Mouse (Mus musculus) midbrain, embryonic 12.5 days (tissue): ENCODE results near the gene Ablim1. TPM values are rescaled to one million over a fixed set of nuclear protein-coding genes. Genes with fewer than 3 reads are reported as not detected.
A peak's percentile ranks its signal among the peaks of the same experiment; 100 is the strongest.

Experiments
- ATAC-seq: fragments of 200-750 bp; cut with Nextera tagmentation; 2 replicates; pipeline ENCODE4 v1.8.0; 2017; ENCODE audit warnings: low read depth, moderate TSS enrichment, moderate library complexity; ENCODE audit not compliant: low FRiP score
- H3K27ac ChIP-seq: fragments of 300-500 bp; sonication (generic); replicated peaks from 2 replicates; pipeline ENCODE4 v1.5.1; 2016; ENCODE audit warnings: mild to moderate bottlenecking
- H3K27me3 ChIP-seq: fragments of 300-500 bp; sonication (generic); 2 replicates; pipeline ENCODE4 v1.6.1; 2016; ENCODE audit warnings: mild to moderate bottlenecking
- H3K36me3 ChIP-seq: fragments of 300-500 bp; sonication (generic); 2 replicates; pipeline ENCODE4 v1.6.1; 2016
- H3K4me1 ChIP-seq: fragments of 300-500 bp; sonication (generic); 2 replicates; pipeline ENCODE4 v1.6.1; 2016
- H3K4me2 ChIP-seq: fragments of 300-500 bp; sonication (generic); replicated peaks from 2 replicates; pipeline ENCODE4 v1.6.1; 2016; ENCODE audit warnings: mild to moderate bottlenecking, moderate library complexity
- H3K4me3 ChIP-seq: fragments of 300-500 bp; sonication (generic); 2 replicates; pipeline ENCODE4 v1.5.1; 2016; ENCODE audit warnings: mild to moderate bottlenecking
- H3K9ac ChIP-seq: fragments of 300-500 bp; sonication (generic); replicated peaks from 2 replicates; pipeline ENCODE4 v1.6.1; 2016; ENCODE audit warnings: mild to moderate bottlenecking, moderate library complexity
- H3K9me3 ChIP-seq: fragments of 300-500 bp; sonication (generic); 2 replicates; pipeline ENCODE4 v1.6.1; 2016; ENCODE audit warnings: mild to moderate bottlenecking
- WGBS: fragments of 180-500 bp; shearing (Covaris S2); methylation state at CpG from one replicate; pipeline ENCODE4 v1.1.7; 2016; 5-methylcytosine and 5-hydroxymethylcytosine counted together
- polyA plus RNA-seq: library from polyadenylated mRNA; unstranded; fragments of >200 nt; fragmentation: Nextera tagmentation; extraction: Ambion mirVana; gene quantifications from 2 replicates; pipeline ENCODE4 v1.2.1, GENCODE M21; 2016

The Ablim1 gene
- polyA plus RNA-seq, 1 experiment from 2014 or later: 24.0 TPM

DNA sequence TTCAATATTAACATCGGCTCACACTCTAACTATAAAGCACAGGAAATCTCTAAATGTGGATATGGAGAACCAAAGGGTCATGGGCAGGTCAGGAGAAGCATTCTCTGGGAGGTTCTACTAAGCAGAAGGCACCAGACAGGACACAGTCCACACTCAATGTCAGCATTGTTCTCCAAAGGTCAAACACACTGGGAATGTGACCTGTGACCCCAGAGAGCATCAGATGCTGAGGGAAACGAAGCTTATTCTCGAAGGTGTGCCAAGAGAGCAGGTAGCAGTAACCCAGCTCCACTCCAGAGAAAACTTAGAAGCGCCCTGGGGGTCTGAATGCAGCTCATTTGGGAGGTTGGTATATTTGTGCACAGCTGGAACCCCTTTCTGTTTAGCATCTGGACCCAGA is 233.2 kb downstream of the Ablim1 start:
- no peak for ATAC-seq
- Histone ChIP-seq H3K9me3 (no peaks in the 10 kb centered on the region), H3K4me1 (peaks cover 34% of the 10 kb centered on the region), H3K4me2 (no peak overlapping the region), H3K27me3 (no peaks in the 10 kb centered on the region), H3K27ac (no peak overlapping the region), H3K9ac (no peak overlapping the region), H3K36me3 (no peaks in the 10 kb centered on the region), H3K4me3 (no peak overlapping the region)
- WGBS: 51% methylated on average over 4 of the region's 4 CpGs

DNA sequence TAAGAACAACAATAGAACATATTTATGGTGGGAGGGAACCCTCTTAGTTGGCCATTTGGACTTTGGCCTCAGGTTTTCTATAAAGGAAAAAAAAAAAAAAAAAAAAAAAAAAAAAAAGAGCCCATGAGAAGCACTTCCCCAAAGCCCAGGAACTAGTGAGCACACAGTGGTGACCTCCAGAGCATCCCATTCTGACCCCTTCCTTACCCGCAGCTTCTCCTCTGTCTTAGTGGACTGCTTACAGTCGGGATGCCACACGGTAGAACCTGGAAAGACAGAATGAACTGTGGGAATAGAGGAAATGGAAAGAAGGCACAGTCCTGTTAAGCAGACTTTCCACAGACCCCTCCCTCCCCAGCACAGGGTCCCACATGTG is 235.1 kb downstream of the Ablim1 start:
- H3K4me3 ChIP-seq: no peak overlapping the region
- no peaks in the 10 kb centered on the region for H3K36me3 ChIP-seq
- no peak overlapping the region for H3K9ac ChIP-seq
- H3K9me3 ChIP-seq: no peaks in the 10 kb centered on the region
- H3K27ac ChIP-seq: no peak overlapping the region
- no peak overlapping the region for H3K4me2 ChIP-seq
- H3K4me1 ChIP-seq: peaks cover 34% of the 10 kb centered on the region
- no peaks in the 10 kb centered on the region for H3K27me3 ChIP-seq
- no peak for ATAC-seq
- WGBS: 93% methylated on average over 3 of the region's 3 CpGs

DNA sequence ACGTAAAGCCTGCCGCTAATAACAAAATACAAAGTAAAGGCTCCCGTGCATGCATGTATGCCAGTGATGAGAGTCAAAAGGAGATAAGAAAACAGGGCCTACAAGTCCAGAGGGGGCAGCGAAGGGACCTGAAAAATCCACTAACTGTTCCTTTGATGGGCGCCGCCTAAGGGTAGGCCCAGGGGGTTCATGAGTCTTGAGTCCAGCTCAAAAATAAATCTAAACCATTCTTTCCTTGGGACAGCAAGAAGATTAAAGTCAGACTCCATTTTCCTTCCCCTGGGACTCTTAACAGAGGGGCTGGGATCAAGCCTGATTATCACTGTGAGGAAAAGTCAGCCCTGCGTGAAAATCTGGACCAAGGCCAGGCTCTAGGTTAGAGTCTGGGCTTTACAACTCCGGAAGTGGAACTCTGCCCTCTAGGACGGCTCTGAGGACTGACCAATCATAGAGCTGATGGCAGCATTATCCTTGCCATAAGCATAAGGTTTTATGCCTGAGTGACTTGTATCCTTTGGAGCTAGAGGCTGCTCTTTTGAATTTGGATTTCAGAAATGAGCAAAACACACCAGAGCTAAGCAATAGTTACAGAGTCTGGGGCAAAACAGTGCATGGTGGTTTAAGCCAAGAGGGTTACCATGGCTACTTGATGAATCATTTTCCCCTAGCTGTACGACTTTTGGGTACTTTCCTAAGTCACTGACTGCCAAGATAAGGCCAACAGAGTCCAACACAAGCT is 235.7 kb downstream of the Ablim1 start:
- Histone ChIP-seq H3K9me3 (no peaks in the 10 kb centered on the region), H3K4me1 (peaks cover 34% of the 10 kb centered on the region), H3K9ac (no peak overlapping the region), H3K27ac (peak overlapping the region; percentile 56), H3K36me3 (no peaks in the 10 kb centered on the region), H3K4me2 (no peak overlapping the region), H3K27me3 (no peaks in the 10 kb centered on the region), H3K4me3 (no peak overlapping the region)
- ATAC-seq: no peak
- 52% methylated on average over 10 of the region's 10 CpGs for WGBS

DNA sequence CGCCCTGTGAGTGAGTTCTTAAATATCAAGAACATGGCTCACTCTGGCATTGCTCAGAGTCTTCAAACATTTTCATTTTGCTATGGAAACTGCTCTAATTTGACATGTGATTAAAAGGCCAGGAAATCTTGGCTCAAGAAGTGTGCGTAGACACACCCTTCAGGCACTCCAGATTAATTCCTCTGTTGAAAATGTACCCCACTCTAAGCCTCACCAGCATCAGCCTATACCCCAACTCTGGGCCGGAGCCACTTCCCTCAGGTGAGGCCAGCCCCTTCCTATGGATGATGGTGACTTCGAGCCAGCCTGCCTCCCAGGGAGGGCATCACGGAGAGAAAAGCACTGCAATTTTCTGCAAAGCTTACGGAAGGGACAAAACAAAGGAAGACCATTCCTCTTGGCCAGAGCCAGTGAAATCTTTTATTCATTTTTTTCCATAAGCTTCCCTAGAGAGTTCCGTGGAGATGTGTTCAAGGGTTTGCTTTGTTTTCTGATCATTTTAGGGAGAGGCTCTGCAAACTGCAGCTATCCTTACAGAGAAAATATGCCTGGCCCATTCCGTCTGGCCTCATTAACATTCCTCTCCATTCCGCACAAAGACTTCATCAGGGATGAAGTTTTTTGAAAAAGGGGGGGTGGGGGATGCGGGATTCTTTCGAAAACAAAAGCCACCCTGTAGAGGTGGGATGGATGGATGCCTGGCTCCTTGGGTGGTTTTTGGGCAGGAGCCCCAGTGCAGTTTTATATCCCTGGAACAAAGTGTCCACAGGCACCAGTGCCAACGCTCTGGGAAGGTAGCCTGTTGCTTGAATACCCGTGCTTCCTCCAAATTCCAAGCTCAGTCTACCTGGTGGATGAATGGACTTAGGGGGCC is 236.7 kb downstream of the Ablim1 start:
- Histone ChIP-seq H3K9ac (no peak overlapping the region), H3K4me3 (no peak overlapping the region), H3K36me3 (no peaks in the 10 kb centered on the region), H3K9me3 (no peaks in the 10 kb centered on the region), H3K4me2 (peak overlapping the region; percentile 12; the same call in 1 of the 2 replicates), H3K27me3 (no peaks in the 10 kb centered on the region), H3K27ac (peak overlapping the region; percentile 56), H3K4me1 (peaks cover 34% of the 10 kb centered on the region)
- WGBS: 23% methylated on average over 13 of the region's 13 CpGs
- ATAC-seq: peak; percentile 47

DNA sequence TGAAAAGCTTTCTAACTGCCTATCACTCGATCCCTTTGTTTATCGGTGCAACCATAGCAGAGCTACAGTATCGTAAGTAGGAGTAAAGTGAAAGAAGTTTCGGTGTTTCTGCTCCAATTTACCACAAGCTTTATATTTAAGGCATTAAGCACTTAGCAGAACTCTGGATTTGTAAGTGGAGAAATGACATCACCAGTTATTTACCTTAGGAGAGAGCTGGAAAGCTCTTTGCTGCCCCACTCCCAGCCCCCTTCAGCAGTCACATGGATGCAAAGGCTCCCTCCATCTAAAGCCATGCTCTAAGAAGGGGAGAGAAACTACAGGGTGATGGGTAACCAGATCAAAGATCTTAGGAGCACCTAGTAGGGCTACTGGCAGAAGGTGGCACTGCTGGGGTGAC is 241.3 kb downstream of the Ablim1 start:
- H3K4me1 ChIP-seq: peaks cover 20% of the 10 kb centered on the region
- ATAC-seq: no peak
- no peaks in the 10 kb centered on the region for H3K9me3 ChIP-seq
- no peak overlapping the region for H3K27ac ChIP-seq
- H3K36me3 ChIP-seq: no peaks in the 10 kb centered on the region
- no peak overlapping the region for H3K9ac ChIP-seq
- no peaks in the 10 kb centered on the region for H3K27me3 ChIP-seq
- 94% methylated on average over 4 of the region's 4 CpGs for WGBS
- no peak overlapping the region for H3K4me3 ChIP-seq
- H3K4me2 ChIP-seq: no peak overlapping the region

DNA sequence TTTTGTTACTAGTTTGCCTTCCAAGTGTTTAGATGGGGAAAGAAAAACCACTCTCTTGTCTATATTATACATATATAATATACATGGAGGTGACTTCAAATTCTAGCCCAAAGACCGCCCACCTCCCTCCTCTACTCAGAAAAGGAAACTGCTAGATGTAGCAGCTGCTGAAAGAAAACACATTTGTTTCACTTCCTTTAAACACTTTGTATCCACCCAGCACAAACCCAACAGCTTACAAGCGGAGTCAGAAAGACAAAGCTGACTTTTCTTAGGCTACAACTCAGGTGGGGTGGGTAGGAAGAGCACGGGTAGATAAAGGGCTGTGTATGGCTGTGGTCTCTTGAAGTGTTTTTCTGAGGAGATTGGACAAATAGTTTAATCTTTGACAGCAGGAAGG is 242.0 kb downstream of the Ablim1 start:
- ATAC-seq: no peak
- Histone ChIP-seq H3K9me3 (no peaks in the 10 kb centered on the region), H3K4me1 (peaks cover 13% of the 10 kb centered on the region), H3K4me3 (no peak overlapping the region), H3K27ac (0 out of 2 replicates have a peak overlapping the region, but pooled peaks have one; percentile 32), H3K36me3 (no peaks in the 10 kb centered on the region), H3K9ac (no peak overlapping the region), H3K27me3 (no peaks in the 10 kb centered on the region), H3K4me2 (no peak overlapping the region)
- 77% methylated on average over 3 of the region's 3 CpGs for WGBS

DNA sequence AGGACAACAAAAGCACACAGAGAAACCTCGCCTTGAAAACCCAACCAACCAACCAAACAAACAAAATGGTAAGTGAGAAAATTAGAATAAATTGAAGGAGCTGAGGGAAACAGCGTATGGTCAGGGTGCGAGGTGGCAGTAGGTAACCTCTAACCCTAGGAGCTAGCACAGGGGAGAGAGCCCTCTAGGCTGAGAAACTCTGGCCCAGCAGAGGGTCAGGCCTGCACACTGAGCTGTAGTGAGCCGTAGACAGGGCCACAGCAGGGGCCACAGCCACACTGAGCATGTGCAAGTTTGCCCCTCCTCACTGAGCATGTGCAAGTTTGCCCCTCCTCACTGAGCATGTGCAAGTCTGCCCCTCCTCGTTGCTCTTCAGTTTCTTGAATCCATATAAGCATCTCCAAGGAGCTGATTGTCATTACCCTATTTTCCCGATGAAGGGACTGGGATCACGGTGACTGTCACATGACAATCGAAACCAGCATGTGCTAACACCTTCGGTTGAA is 247.6 kb downstream of the Ablim1 start:
- no peak for ATAC-seq
- WGBS: 87% methylated on average over 9 of the region's 9 CpGs
- no peaks in the 10 kb centered on the region for H3K9me3 ChIP-seq

DNA sequence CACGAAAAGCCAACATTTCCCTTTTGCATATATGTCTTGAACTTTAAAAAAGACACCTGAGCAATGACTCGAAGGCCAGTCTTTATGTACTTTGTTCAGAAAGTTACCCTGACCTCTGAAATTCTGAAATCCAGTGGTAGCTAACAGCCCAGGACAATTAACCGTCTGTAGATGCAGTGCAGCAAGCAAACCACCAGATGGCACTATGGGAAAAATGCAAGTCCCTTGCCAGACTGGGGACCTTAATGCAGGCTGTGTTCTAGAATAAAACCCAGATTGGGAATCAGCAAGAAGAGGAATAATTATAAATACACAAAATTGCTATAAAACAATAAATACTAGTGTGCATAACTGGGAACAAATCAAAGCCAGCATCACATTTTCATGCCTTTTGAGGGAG is 248.4 kb downstream of the Ablim1 start:
- H3K36me3 ChIP-seq: 0 out of 2 replicates have a peak, but pooled peaks cover 3% of the 10 kb centered on the region
- no peaks in the 10 kb centered on the region for H3K27me3 ChIP-seq
- H3K9ac ChIP-seq: no peak overlapping the region
- WGBS: 30% methylated on average over 3 of the region's 3 CpGs
- no peak overlapping the region for H3K27ac ChIP-seq
- no peaks in the 10 kb centered on the region for H3K9me3 ChIP-seq
- no peak overlapping the region for H3K4me2 ChIP-seq
- no peak overlapping the region for H3K4me3 ChIP-seq
- H3K4me1 ChIP-seq: no peaks in the 10 kb centered on the region
- no peak for ATAC-seq

More for the DNA sequence above, 247.6 kb downstream of the Ablim1 start:
- Histone ChIP-seq H3K27me3 (no peaks in the 10 kb centered on the region), H3K9ac (no peak overlapping the region), H3K27ac (no peak overlapping the region), H3K4me2 (no peak overlapping the region), H3K4me3 (no peak overlapping the region), H3K4me1 (peaks cover 5% of the 10 kb centered on the region; the same call in 1 of the 2 replicates), H3K36me3 (0 out of 2 replicates have a peak, but pooled peaks cover 3% of the 10 kb centered on the region)

DNA sequence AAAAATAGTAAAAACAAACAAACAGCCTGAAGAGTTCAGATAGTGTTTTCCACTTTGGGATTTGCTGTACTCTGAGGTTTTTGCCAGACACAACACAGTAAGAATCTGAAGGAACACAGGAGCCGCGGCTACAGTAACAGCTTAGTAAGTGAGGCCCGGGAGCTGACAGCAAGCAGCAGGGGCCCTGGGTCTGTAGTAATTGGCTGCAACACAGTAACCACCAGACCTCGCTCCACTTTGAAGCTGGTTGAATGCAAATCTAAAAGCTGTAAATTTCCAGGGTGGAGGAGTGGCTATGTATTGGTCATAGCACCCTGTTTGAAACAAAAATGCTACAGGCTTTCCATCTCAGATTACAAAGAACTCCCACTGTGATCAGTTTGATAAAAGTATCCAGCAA is 252.0 kb downstream of the Ablim1 start:
- WGBS: 76% methylated on average over 4 of the region's 4 CpGs
- H3K27me3 ChIP-seq: no peaks in the 10 kb centered on the region
- H3K4me1 ChIP-seq: no peaks in the 10 kb centered on the region
- H3K36me3 ChIP-seq: peaks cover 6% of the 10 kb centered on the region
- no peak overlapping the region for H3K27ac ChIP-seq
- no peak overlapping the region for H3K4me2 ChIP-seq
- ATAC-seq: no peak
- no peak overlapping the region for H3K4me3 ChIP-seq
- no peak overlapping the region for H3K9ac ChIP-seq
- H3K9me3 ChIP-seq: peaks cover 4% of the 10 kb centered on the region

DNA sequence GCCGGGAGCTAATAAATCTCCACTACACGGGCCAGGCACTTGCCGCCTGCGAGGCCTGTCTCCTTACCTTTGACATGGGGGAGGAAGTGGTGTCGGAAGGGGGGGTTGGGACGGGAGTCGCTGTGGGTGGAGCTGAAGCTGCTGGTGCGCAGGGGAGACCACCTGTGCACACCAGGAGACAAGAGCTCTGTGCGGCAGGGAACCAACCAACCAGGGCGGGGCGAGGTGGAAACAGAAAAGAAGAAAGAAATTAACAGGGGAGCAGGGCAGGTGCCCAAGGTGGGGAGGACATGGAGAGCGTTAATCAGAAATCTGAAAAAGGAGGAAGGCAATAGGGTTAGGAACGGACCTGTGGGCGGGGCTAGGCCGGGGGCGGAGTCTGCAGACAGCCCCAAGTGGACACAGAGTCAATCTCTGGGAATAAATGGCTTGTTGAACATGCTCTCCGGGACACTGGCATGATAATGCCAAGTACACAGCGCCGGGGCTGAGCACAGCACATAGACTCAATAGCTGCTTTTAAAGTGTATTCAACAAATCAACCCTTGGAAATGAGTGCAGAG is 255.6 kb downstream of the Ablim1 start:
- Histone ChIP-seq H3K27ac (no peak overlapping the region), H3K36me3 (peaks cover 9% of the 10 kb centered on the region), H3K27me3 (no peaks in the 10 kb centered on the region), H3K4me1 (no peaks in the 10 kb centered on the region), H3K9ac (no peak overlapping the region), H3K4me3 (no peak overlapping the region), H3K9me3 (peaks cover 6% of the 10 kb centered on the region), H3K4me2 (no peak overlapping the region)
- ATAC-seq: no peak
- 57% methylated on average over 19 of the region's 19 CpGs for WGBS

DNA sequence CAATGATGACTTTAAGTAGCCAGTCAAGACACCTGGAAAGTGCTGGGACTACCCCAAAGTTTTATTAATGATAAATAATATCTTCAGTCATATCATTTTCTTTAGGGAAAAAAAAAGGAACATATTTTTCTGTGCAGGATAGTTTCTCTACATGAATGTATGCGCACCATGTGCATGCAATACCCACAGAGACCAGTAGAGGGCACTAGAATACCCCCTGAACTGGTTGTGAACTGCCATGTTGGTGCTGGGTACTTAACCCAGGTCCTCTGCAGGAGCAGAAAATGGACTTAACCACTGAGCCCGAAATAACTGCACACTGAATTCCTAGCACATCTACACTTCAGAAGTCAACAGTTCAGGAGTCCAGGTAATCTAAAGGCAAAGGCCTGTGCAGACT is 257.2 kb downstream of the Ablim1 start:
- Histone ChIP-seq H3K9ac (no peak overlapping the region), H3K9me3 (peaks cover 6% of the 10 kb centered on the region), H3K27me3 (no peaks in the 10 kb centered on the region), H3K27ac (no peak overlapping the region), H3K4me3 (no peak overlapping the region), H3K4me1 (no peaks in the 10 kb centered on the region), H3K4me2 (no peak overlapping the region), H3K36me3 (peaks cover 6% of the 10 kb centered on the region)
- ATAC-seq: no peak
- WGBS: 93% methylated on average over 2 of the region's 2 CpGs
